Mouse (Mus musculus) heart, postnatal 0 days (tissue): ENCODE data around the gene Hspa12a. TPM values are rescaled to one million over a fixed set of nuclear protein-coding genes. Genes with fewer than 3 reads are reported as not detected.

Experiments
- ATAC-seq: fragments of 200-750 bp; cut with Nextera tagmentation; 2 replicates; pipeline ENCODE4 v1.8.0; 2017; ENCODE audit warnings: low read depth, moderate number of reproducible peaks, moderate library complexity; ENCODE audit not compliant: insufficient read depth
- DNase-seq: peaks from one replicate; pipeline ENCODE4 v3.0.0-alpha.2; 2016; ENCODE audit warnings: low spot score
- H3K27ac ChIP-seq: fragments of 300-500 bp; sonication (generic); 2 replicates; pipeline ENCODE4 v1.5.1; 2014; ENCODE audit warnings: low read depth, mild to moderate bottlenecking
- H3K27me3 ChIP-seq: fragments of 300-500 bp; sonication (generic); 2 replicates; pipeline ENCODE4 v1.6.1; 2014; ENCODE audit warnings: low read length, mixed read lengths; ENCODE audit not compliant: control insufficient read depth, insufficient read depth
- H3K36me3 ChIP-seq: fragments of 300-500 bp; sonication (generic); replicated peaks from 2 replicates; pipeline ENCODE4 v1.6.1; 2014; ENCODE audit warnings: low read length, mixed read lengths; ENCODE audit not compliant: control insufficient read depth, insufficient read depth
- H3K4me1 ChIP-seq: fragments of 300-500 bp; sonication (generic); 2 replicates; pipeline ENCODE4 v1.6.1; 2014; ENCODE audit warnings: antibody characterized with exemption; ENCODE audit not compliant: control insufficient read depth, insufficient read depth
- H3K4me2 ChIP-seq: fragments of 300-500 bp; sonication (generic); 2 replicates; pipeline ENCODE4 v1.6.1; 2014; ENCODE audit warnings: low read depth, mild to moderate bottlenecking, low read length, moderate library complexity
- H3K4me3 ChIP-seq: fragments of 300-500 bp; sonication (generic); 2 replicates; pipeline ENCODE4 v1.5.1; 2014; ENCODE audit warnings: low read depth, low read length
- H3K9ac ChIP-seq: fragments of 300-500 bp; sonication (generic); replicated peaks from 2 replicates; pipeline ENCODE4 v1.6.1; 2014; ENCODE audit warnings: low read depth, low read length, mixed read lengths
- H3K9me3 ChIP-seq: fragments of 300-500 bp; sonication (generic); replicated peaks from 2 replicates; pipeline ENCODE4 v1.6.1; 2016; ENCODE audit warnings: low read length; ENCODE audit not compliant: control insufficient read depth
- CTCF ChIP-seq: IDR thresholded peaks from 2 replicates; pipeline ENCODE4 v1.5.1; 2016; ENCODE audit warnings: antibody characterized with exemption, control low read depth, low read depth
- EP300 ChIP-seq: IDR thresholded peaks from 2 replicates; pipeline ENCODE4 v1.6.1; 2016; ENCODE audit warnings: antibody characterized with exemption, low read depth
- WGBS: fragments of 180-500 bp; shearing (Covaris S2); extraction: QIAGEN DNeasy Blood & Tissue Kit; methylation state at CpG from one replicate; pipeline ENCODE4 v1.1.7; 2014; 5-methylcytosine and 5-hydroxymethylcytosine counted together
- polyA plus RNA-seq: library from polyadenylated mRNA; unstranded; fragments of >200 nt; fragmentation: Nextera tagmentation; extraction: Ambion mirVana; gene quantifications from 2 replicates; pipeline ENCODE4 v1.2.1, GENCODE M21; 2015
- total RNA-seq: library from RNA; depleted of rRNA; stranded (reverse); fragments of >200 nt; gene quantifications from 2 replicates; pipeline ENCODE4 v1.2.3, GENCODE M21; 2014; ENCODE audit warnings: low replicate concordance

Hspa12a gene
- total and polyA plus RNA-seq, 2 experiments from 2014 or later: 13.2 to 39.2 TPM

- H3K27me3 ChIP-seq: no peaks in the 10 kb centered on the region
- 80% methylated on average over 6 of the region's 6 CpGs for WGBS
- ATAC-seq (no peak), DNase-seq (no peak)
- H3K36me3 ChIP-seq: peaks cover 17% of the 10 kb centered on the region
- no peak for TF ChIP-seq CTCF
- TF ChIP-seq EP300: no peak
- no peak overlapping the region for H3K9ac ChIP-seq
- no peaks in the 10 kb centered on the region for H3K9me3 ChIP-seq
- H3K4me3 ChIP-seq: no peak overlapping the region
- H3K4me2 ChIP-seq: no peak overlapping the region
- no peak overlapping the region for H3K27ac ChIP-seq
- H3K4me1 ChIP-seq: no peaks in the 10 kb centered on the region
Observed at GRCm38 (mm10) chr19:58808864-58809263, 134.6 kb downstream of the Hspa12a start.

GRCm38 (mm10) chr19:58806364-58806763 lies 137.1 kb downstream of the Hspa12a start:
- no peaks in the 10 kb centered on the region for H3K4me1 ChIP-seq
- H3K4me2 ChIP-seq: no peak overlapping the region
- no peak for TF ChIP-seq EP300
- TF ChIP-seq CTCF: peak; percentile 96
- no peak overlapping the region for H3K27ac ChIP-seq
- peak; percentile 75; the same call in 1 of the 2 replicates for ATAC-seq
- H3K9me3 ChIP-seq: no peaks in the 10 kb centered on the region
- H3K27me3 ChIP-seq: no peaks in the 10 kb centered on the region
- peaks cover 33% of the 10 kb centered on the region for H3K36me3 ChIP-seq
- no peak overlapping the region for H3K9ac ChIP-seq
- 3% methylated on average over 3 of the region's 3 CpGs for WGBS
- H3K4me3 ChIP-seq: no peak overlapping the region
- DNase-seq: peak; percentile 83

GRCm38 (mm10) chr19:58805191-58805779 lies 138.2 kb downstream of the Hspa12a start:
- WGBS: 79% methylated on average over 9 of the region's 9 CpGs
- DNase-seq: no peak
- H3K9ac ChIP-seq: no peak overlapping the region

GRCm38 (mm10) chr19:58795114-58795669 lies 148.3 kb downstream of the Hspa12a start:
- Histone ChIP-seq H3K4me1 (no peaks in the 10 kb centered on the region), H3K4me2 (no peak overlapping the region), H3K36me3 (peaks cover 33% of the 10 kb centered on the region), H3K27ac (no peak overlapping the region), H3K4me3 (no peak overlapping the region), H3K27me3 (no peaks in the 10 kb centered on the region), H3K9me3 (no peaks in the 10 kb centered on the region), H3K9ac (no peak overlapping the region)
- no peak; the same call in 1 of the 2 replicates for ATAC-seq
- TF ChIP-seq EP300 (no peak), CTCF (no peak)
- no peak for DNase-seq
- 84% methylated on average over 12 of the region's 12 CpGs for WGBS

More at GRCm38 (mm10) chr19:58805191-58805779, 138.2 kb downstream of the Hspa12a start:
- TF ChIP-seq EP300: no peak
- TF ChIP-seq CTCF: no peak
- no peak overlapping the region for H3K27ac ChIP-seq
- H3K4me1 ChIP-seq: no peaks in the 10 kb centered on the region
- peaks cover 44% of the 10 kb centered on the region for H3K36me3 ChIP-seq
- H3K4me2 ChIP-seq: no peak overlapping the region
- no peak overlapping the region for H3K4me3 ChIP-seq
- H3K9me3 ChIP-seq: no peaks in the 10 kb centered on the region
- no peaks in the 10 kb centered on the region for H3K27me3 ChIP-seq
- ATAC-seq: no peak

GRCm38 (mm10) chr19:58794284-58794683 lies 149.2 kb downstream of the Hspa12a start, which contains the start of gene 1700019N19Rik:
Gene 1700019N19Rik (minus strand): TSS chr19:58794461.
- no peaks in the 10 kb centered on the region for H3K4me1 ChIP-seq
- DNase-seq (peak; percentile 6), ATAC-seq (peak; percentile 20; the same call in 1 of the 2 replicates)
- H3K27ac ChIP-seq: no peak within 1 kb of the TSS
- H3K4me2 ChIP-seq: no peak within 1 kb of the TSS
- H3K27me3 ChIP-seq: no peaks in the 10 kb centered on the region
- no peaks in the 10 kb centered on the region for H3K9me3 ChIP-seq
- TF ChIP-seq EP300 (no peak), CTCF (no peak)
- WGBS: 45% methylated on average over 10 of the region's 10 CpGs
- H3K9ac ChIP-seq: no peak within 1 kb of the TSS
- H3K4me3 ChIP-seq: no peak within 1 kb of the TSS
- H3K36me3 ChIP-seq: peaks cover 24% of the 10 kb centered on the region
